Mouse (Mus musculus) testis, adult 2 months (tissue): ENCODE results near the gene Cask.

Source experiments
- CTCF ChIP-seq: fragments of 200-500 bp; IDR thresholded peaks from 2 replicates; pipeline ENCODE4 v1.5.1; 2012; ENCODE audit warnings: low read depth, mild to moderate bottlenecking, inconsistent platforms, low read length, moderate library complexity; ENCODE audit not compliant: control insufficient read depth, insufficient read depth, insufficient replicate concordance
- POLR2A ChIP-seq: fragments of 200-500 bp; IDR thresholded peaks from 2 replicates; pipeline ENCODE4 v1.6.1; 2012; ENCODE audit warnings: low read depth, mild to moderate bottlenecking, inconsistent platforms, low read length, moderate library complexity; ENCODE audit not compliant: control insufficient read depth

DNA sequence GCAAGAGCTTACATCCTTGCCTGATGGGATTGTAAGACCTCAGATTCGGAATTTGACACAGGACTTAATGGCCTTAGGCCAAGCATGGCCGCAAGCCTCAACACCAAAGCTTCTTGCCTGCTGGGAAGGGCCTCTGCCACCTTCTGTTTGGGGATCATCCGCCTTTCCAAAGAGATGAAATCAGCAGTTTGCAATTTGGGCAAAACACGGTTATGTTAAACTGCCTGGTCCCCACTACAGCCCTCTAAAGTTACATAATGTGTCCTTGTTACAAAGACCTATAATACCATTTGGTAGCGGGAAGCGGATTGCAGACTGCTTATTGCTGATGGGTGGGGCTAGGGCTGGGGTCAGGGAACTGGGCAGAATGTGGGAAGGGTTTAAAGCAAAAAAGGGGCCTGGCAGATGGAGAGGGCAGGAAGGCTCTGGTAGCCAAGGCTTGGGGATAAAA is 384.0 kb downstream of the Cask start:
- TF ChIP-seq CTCF, result no peak
- no peak for TF ChIP-seq POLR2A
